Mouse (Mus musculus): ENCODE data around the gene Cbx1. TPM values are rescaled to one million over a fixed set of nuclear protein-coding genes. Genes with fewer than 3 reads are reported as not detected.

The Cbx1 gene
- polyA plus RNA-seq, 2 experiments = 87.8 to 98.9 TPM

DNA sequence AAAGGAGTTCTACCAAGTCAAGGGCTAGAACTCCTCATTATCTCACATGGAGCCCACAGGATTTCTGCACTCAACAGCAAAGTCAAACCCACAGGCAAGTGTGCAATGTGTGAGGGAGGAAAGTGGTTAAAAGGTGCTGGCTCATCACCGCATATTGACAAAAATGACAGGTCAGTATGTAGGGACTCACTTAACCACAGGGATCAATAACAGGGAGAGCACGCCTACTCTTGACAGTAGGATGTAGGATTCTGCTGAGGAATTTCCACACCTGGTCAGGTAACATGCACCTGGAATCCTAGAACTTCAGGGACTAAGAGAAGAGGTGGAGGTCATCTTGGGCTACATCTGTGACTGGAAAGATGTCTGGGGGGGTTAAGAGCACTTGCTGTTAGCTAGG is 27.0 kb downstream of the Cbx1 start:
- Histone ChIP-seq H3K27me3 (ENCODE audit: control insufficient read depth, insufficient read depth, low read length) (no peaks in the 10 kb centered on the region), H3K4me3 (replicated peaks; ENCODE audit: low read length) (no peak overlapping the region), H3K9me3 (ENCODE audit: control insufficient read depth, low read length) (no peaks in the 10 kb centered on the region), H3K27ac (replicated peaks; ENCODE audit: low read depth, low read length) (no peak overlapping the region), H3K36me3 (ENCODE audit: control insufficient read depth, insufficient read depth, low read length) (peaks cover 88% of the 10 kb centered on the region), H3K9ac (ENCODE audit: low read depth, low read length, severe bottlenecking) (no peak overlapping the region), H3K4me1 (ENCODE audit: control insufficient read depth, insufficient read depth, low read length) (no peaks in the 10 kb centered on the region), H3K4me2 (replicated peaks; ENCODE audit: low read depth, low read length, severe bottlenecking) (no peak overlapping the region)
- DNase-seq (ENCODE audit: low spot score) (no peak), ATAC-seq (ENCODE audit: low FRiP score, low read depth) (no peak)
- TF ChIP-seq POLR2A (IDR thresholded peaks at IDR 0.05; ENCODE audit: borderline replicate concordance, extremely low read depth, insufficient read depth, insufficient read length) = no peak
- WGBS = 95% methylated on average over 2 of the region's 2 CpGs

DNA sequence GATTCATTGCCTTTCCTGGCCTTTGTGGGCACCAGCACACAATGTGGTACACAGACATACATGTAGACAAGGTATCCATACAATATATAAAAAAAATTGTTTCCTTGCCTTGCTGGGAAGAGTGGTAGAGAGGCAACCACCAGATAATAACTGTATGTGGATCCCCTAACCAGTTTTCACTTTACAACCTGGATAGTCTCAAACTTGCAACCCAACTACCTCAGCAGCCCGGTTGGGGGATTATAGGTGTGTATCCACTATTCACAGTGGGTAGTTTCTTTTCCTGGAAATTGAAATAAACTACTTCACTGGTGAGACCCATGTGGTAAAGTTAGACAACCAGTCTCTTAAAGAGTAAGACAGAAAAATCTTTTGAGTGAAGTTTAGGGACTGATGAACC is 27.6 kb downstream of the Cbx1 start:
- WGBS = 92% methylated on average over 1 of the region's 1 CpGs
- Histone ChIP-seq H3K4me3 (replicated peaks; ENCODE audit: low read length) (no peak overlapping the region), H3K9me3 (ENCODE audit: control insufficient read depth, low read length) (no peaks in the 10 kb centered on the region), H3K4me2 (replicated peaks; ENCODE audit: low read depth, low read length, severe bottlenecking) (no peak overlapping the region), H3K9ac (ENCODE audit: low read depth, low read length, severe bottlenecking) (no peak overlapping the region), H3K36me3 (ENCODE audit: control insufficient read depth, insufficient read depth, low read length) (peaks cover 88% of the 10 kb centered on the region), H3K27ac (replicated peaks; ENCODE audit: low read depth, low read length) (no peak overlapping the region), H3K27me3 (ENCODE audit: control insufficient read depth, insufficient read depth, low read length) (no peaks in the 10 kb centered on the region), H3K4me1 (ENCODE audit: control insufficient read depth, insufficient read depth, low read length) (no peaks in the 10 kb centered on the region)
- DNase-seq (ENCODE audit: low spot score) = no peak
- ATAC-seq (ENCODE audit: low FRiP score, low read depth) = no peak
- no peak for TF ChIP-seq POLR2A (IDR thresholded peaks at IDR 0.05; ENCODE audit: borderline replicate concordance, extremely low read depth, insufficient read depth, insufficient read length)

DNA sequence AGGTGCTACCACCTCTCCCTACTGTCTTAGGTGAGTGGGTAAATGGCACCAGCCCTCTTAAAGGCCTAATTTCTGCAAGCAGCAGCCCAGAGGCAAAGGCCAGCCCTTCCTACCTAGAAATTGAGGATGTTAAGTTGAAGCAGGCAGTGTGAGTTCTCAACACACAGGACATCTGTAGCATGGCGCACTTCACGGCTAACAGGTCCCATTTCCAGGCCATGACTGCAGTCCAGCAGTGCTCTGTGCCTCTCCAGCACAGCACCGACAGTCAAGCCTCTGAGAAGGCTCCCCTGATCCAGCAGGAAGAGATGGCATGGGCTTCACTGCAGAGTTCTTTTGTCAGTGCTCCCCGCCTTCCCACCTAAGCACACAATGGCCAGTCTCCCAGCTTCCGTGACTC is 28.1 kb downstream of the Cbx1 start:
- Histone ChIP-seq H3K9me3 (ENCODE audit: control insufficient read depth, low read length) (no peaks in the 10 kb centered on the region), H3K4me3 (replicated peaks; ENCODE audit: low read length) (no peak overlapping the region), H3K4me2 (replicated peaks; ENCODE audit: low read depth, low read length, severe bottlenecking) (no peak overlapping the region), H3K9ac (ENCODE audit: low read depth, low read length, severe bottlenecking) (no peak overlapping the region), H3K36me3 (ENCODE audit: control insufficient read depth, insufficient read depth, low read length) (peaks cover 88% of the 10 kb centered on the region), H3K27ac (replicated peaks; ENCODE audit: low read depth, low read length) (no peak overlapping the region), H3K27me3 (ENCODE audit: control insufficient read depth, insufficient read depth, low read length) (no peaks in the 10 kb centered on the region), H3K4me1 (ENCODE audit: control insufficient read depth, insufficient read depth, low read length) (no peaks in the 10 kb centered on the region)
- WGBS = 81% methylated on average over 5 of the region's 5 CpGs
- ATAC-seq (ENCODE audit: low FRiP score, low read depth) (no peak), DNase-seq (ENCODE audit: low spot score) (no peak)
- TF ChIP-seq POLR2A (IDR thresholded peaks at IDR 0.05; ENCODE audit: borderline replicate concordance, extremely low read depth, insufficient read depth, insufficient read length) = no peak

GRCm38 (mm10) chr11:96818128-96818710 is 29.3 kb downstream of the Cbx1 start:
- no peaks in the 10 kb centered on the region for H3K9me3 ChIP-seq (ENCODE audit: control insufficient read depth, low read length)
- H3K9ac ChIP-seq (ENCODE audit: low read depth, low read length, severe bottlenecking) = no peak overlapping the region
- no peak overlapping the region for H3K4me3 ChIP-seq (replicated peaks; ENCODE audit: low read length)
- DNase-seq (ENCODE audit: low spot score) = no peak
- H3K4me2 ChIP-seq (replicated peaks; ENCODE audit: low read depth, low read length, severe bottlenecking) = no peak overlapping the region
- WGBS = 86% methylated on average over 8 of the region's 8 CpGs
- TF ChIP-seq POLR2A (IDR thresholded peaks at IDR 0.05; ENCODE audit: borderline replicate concordance, extremely low read depth, insufficient read depth, insufficient read length) = no peak
- no peak overlapping the region for H3K27ac ChIP-seq (replicated peaks; ENCODE audit: low read depth, low read length)
- H3K27me3 ChIP-seq (ENCODE audit: control insufficient read depth, insufficient read depth, low read length) = no peaks in the 10 kb centered on the region
- H3K36me3 ChIP-seq (ENCODE audit: control insufficient read depth, insufficient read depth, low read length) = peaks cover 88% of the 10 kb centered on the region
- H3K4me1 ChIP-seq (ENCODE audit: control insufficient read depth, insufficient read depth, low read length) = peaks cover 5% of the 10 kb centered on the region
- ATAC-seq (ENCODE audit: low FRiP score, low read depth) = no peak

- no peak for DNase-seq (ENCODE audit: low spot score)
- Histone ChIP-seq H3K4me1 (ENCODE audit: control insufficient read depth, insufficient read depth, low read length) (peaks cover 30% of the 10 kb centered on the region), H3K27me3 (ENCODE audit: control insufficient read depth, insufficient read depth, low read length) (no peaks in the 10 kb centered on the region), H3K9ac (ENCODE audit: low read depth, low read length, severe bottlenecking) (no peak overlapping the region), H3K4me3 (replicated peaks; ENCODE audit: low read length) (no peak overlapping the region), H3K9me3 (ENCODE audit: control insufficient read depth, low read length) (no peaks in the 10 kb centered on the region), H3K4me2 (replicated peaks; ENCODE audit: low read depth, low read length, severe bottlenecking) (no peak overlapping the region), H3K36me3 (ENCODE audit: control insufficient read depth, insufficient read depth, low read length) (peaks cover 67% of the 10 kb centered on the region), H3K27ac (replicated peaks; ENCODE audit: low read depth, low read length) (no peak overlapping the region)
- no peak for TF ChIP-seq POLR2A (IDR thresholded peaks at IDR 0.05; ENCODE audit: borderline replicate concordance, extremely low read depth, insufficient read depth, insufficient read length)
- 91% methylated on average over 10 of the region's 10 CpGs for WGBS
- ATAC-seq (ENCODE audit: low FRiP score, low read depth) = no peak
These were observed 33.0 kb downstream of the Cbx1 start for GRCm38 (mm10) chr11:96821956-96822355.
